Mouse (Mus musculus): ENCODE measurements around the gene Nr2f6. TPM values are rescaled to one million over a fixed set of nuclear protein-coding genes. Genes with fewer than 3 reads are reported as not detected.

Nr2f6 gene
- total RNA-seq (2021): 10 to 100 TPM; 70.5 to 80.8 TPM
- long read RNA-seq, experiment 1, transcript Nr2f6-201 (4 exons, 2,218 nt): major isoform, 430 of 572 reads
- long read RNA-seq, experiment 1, partial matches to known transcripts: 7 of 572 reads
- long read RNA-seq, experiment 1, other reads (novel, unspliced or antisense): 135 of 572 reads
- long read RNA-seq, experiment 2, transcript Nr2f6-201 (4 exons, 2,218 nt): major isoform, 195 of 264 reads
- long read RNA-seq, experiment 2, partial matches to known transcripts: 6 of 264 reads
- long read RNA-seq, experiment 2, other reads (novel, unspliced or antisense): 63 of 264 reads

GRCm38 (mm10) chr8:71381421-71381970, at the start of gene Nr2f6:
Gene Nr2f6 (minus strand): TSS chr8:71381960.
- peak; percentile 82 for DNase-seq

GRCm38 (mm10) chr8:71422121-71422520, 40.4 kb upstream of the Nr2f6 start:
- DNase-seq: no peak

- no peak for DNase-seq
Measured at GRCm38 (mm10) chr8:71411535-71412273, 29.9 kb upstream of the Nr2f6 start.

- DNase-seq: no peak
Measured at GRCm38 (mm10) chr8:71408231-71408630, 26.5 kb upstream of the Nr2f6 start.

GRCm38 (mm10) chr8:71407441-71407840, 25.7 kb upstream of the Nr2f6 start:
- DNase-seq: no peak

GRCm38 (mm10) chr8:71406099-71407015, 24.6 kb upstream of the Nr2f6 start:
- DNase-seq: peak; percentile 83

- peak; percentile 99 for DNase-seq
Measured at GRCm38 (mm10) chr8:71405401-71406098, 23.8 kb upstream of the Nr2f6 start, which contains the start of gene Ankle1. Gene Ankle1 (plus strand): TSS chr8:71406010.

GRCm38 (mm10) chr8:71404951-71405351, 23.2 kb upstream of the Nr2f6 start:
- DNase-seq: no peak

GRCm38 (mm10) chr8:71404011-71404410, 22.3 kb upstream of the Nr2f6 start:
- no peak for DNase-seq

- no peak for DNase-seq
Measured at GRCm38 (mm10) chr8:71403107-71403885, 21.5 kb upstream of the Nr2f6 start.

GRCm38 (mm10) chr8:71402446-71402964, 20.7 kb upstream of the Nr2f6 start:
- no peak for DNase-seq

- DNase-seq: no peak
Measured at GRCm38 (mm10) chr8:71401454-71401853, 19.7 kb upstream of the Nr2f6 start.

- DNase-seq: no peak
Measured at GRCm38 (mm10) chr8:71400826-71401225, 19.1 kb upstream of the Nr2f6 start.

- peak; percentile 5 for DNase-seq
Measured at GRCm38 (mm10) chr8:71397701-71398100, 15.9 kb upstream of the Nr2f6 start.

- peak; percentile 93 for DNase-seq
Measured at GRCm38 (mm10) chr8:71396639-71397305, 15.0 kb upstream of the Nr2f6 start, which contains the start of gene Babam1. Gene Babam1 (plus strand): TSS chr8:71396861.

- DNase-seq: peak; percentile 50
Measured at GRCm38 (mm10) chr8:71395629-71396028, 13.9 kb upstream of the Nr2f6 start, which contains the start of gene Ushbp1. Gene Ushbp1 (minus strand): TSS chr8:71395802.

- no peak for DNase-seq
Measured at GRCm38 (mm10) chr8:71395071-71395470, 13.3 kb upstream of the Nr2f6 start.

GRCm38 (mm10) chr8:71394481-71394880, 12.7 kb upstream of the Nr2f6 start:
- DNase-seq: no peak

- DNase-seq: peak; percentile 56
Measured at GRCm38 (mm10) chr8:71392871-71393270, 11.1 kb upstream of the Nr2f6 start.

GRCm38 (mm10) chr8:71392391-71392790, 10.6 kb upstream of the Nr2f6 start:
- no peak for DNase-seq

Measured in adrenal gland, postnatal 10 days (tissue).